ENCODE assay signal across 9 mouse cellular contexts in the genomic region with DNA sequence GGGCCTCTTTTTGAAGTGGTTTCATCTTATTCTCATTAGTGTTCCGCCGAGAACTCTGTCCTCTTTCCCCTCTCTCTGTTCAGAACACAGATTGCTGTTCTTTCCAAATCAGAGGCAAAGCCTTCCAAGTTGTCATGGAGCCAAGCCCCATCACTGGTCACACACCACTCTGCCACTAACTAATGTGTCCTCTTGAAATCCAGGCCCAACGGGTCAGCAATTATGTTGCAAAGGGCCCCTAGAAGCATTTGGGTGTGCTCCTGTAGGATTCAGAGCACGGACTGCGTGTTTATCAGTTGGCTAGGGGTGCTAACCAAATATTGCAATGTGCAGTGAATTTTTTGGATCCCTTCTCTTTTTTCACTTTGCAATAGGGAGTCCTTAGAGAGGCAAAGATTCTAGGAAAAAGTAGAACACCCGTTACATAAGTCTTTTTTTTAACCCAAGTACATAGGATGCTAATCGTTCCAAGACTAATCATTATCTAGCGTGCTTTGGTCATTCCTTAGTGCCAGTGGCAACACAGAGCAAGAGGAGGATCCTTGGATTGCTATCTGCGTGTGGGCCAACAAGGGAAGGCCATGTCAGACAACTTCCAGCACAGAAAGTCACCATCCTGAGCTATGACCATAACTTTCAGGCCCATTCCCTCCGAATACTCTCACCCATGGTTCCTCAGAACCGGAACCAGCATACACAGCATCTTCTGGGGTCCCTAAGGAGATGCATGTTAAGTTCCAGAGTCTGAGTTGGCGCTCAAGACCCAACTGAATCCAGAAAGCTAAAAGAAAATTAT.
DNase-seq lines count a peak whose midpoint lies in the region; ATAC-seq lines count a peak whose summit lies in the region.
"Had no signal": no experiment of that assay in that cellular context is flagged by ENCODE, and none has a peak within 500 bp of the region (broad histone marks: within the 10 kb centered on the region; RNA-seq: fewer than 3 reads in every experiment).

No protein-coding gene starts in this region.

- H3K9ac ChIP-seq in intestine, embryonic 14.5 days (ENCODE audit: low read length), result no peak overlapping the region
- H3K9ac ChIP-seq in intestine, embryonic 16.5 days (ENCODE audit: low read depth, low read length), result no peak overlapping the region
- no peak overlapping the region for H3K9ac ChIP-seq in hindbrain, embryonic 13.5 days

- WGBS in intestine, embryonic 14.5 days, result 91% methylated on average over 12 of the region's 12 CpGs
- WGBS in intestine, embryonic 16.5 days, result 84% methylated on average over 12 of the region's 12 CpGs
- WGBS in hindbrain, embryonic 13.5 days, result 93% methylated on average over 12 of the region's 12 CpGs

- H3K9me3 ChIP-seq in intestine, embryonic 14.5 days (ENCODE audit: control insufficient read depth, low read length), result no peaks in the 10 kb centered on the region
- no peaks in the 10 kb centered on the region for H3K9me3 ChIP-seq in intestine, embryonic 16.5 days (ENCODE audit: control insufficient read depth, low read length)
- no peaks in the 10 kb centered on the region for H3K9me3 ChIP-seq in hindbrain, embryonic 13.5 days

- H3K27me3 ChIP-seq in intestine, embryonic 14.5 days (replicated peaks; ENCODE audit: control insufficient read depth, insufficient read depth, low read length), result no peaks in the 10 kb centered on the region
- no peaks in the 10 kb centered on the region for H3K27me3 ChIP-seq in intestine, embryonic 16.5 days (replicated peaks; ENCODE audit: control insufficient read depth, insufficient read depth, low read length)
- no peaks in the 10 kb centered on the region for H3K27me3 ChIP-seq in hindbrain, embryonic 13.5 days

- H3K4me1 ChIP-seq in intestine, embryonic 14.5 days (replicated peaks; ENCODE audit: control insufficient read depth, insufficient read depth, low read length), result peaks cover 37% of the 10 kb centered on the region; the same call in 1 of the 2 replicates
- H3K4me1 ChIP-seq in intestine, embryonic 16.5 days (ENCODE audit: control insufficient read depth, insufficient read depth, low read length), result 0 out of 2 replicates have a peak, but pooled peaks cover 9% of the 10 kb centered on the region
- H3K4me1 ChIP-seq in hindbrain, embryonic 13.5 days (replicated peaks), result peaks cover 11% of the 10 kb centered on the region; the same call in 1 of the 2 replicates

- peak; percentile 41 for DNase-seq in intestine, embryonic 14.5 days (ENCODE audit: low spot score)
- DNase-seq in fat pad, adult 2 months (ENCODE audit: extremely low read depth, low read depth, low spot score), result peak; percentile 56
- peak; percentile 59 for DNase-seq in kidney, postnatal 10 days
- peak; percentile 74 for DNase-seq in lung, postnatal 25 days (ENCODE audit: low spot score)
- no peak for DNase-seq in spleen, postnatal 4 days (ENCODE audit: low spot score in 2 of 2)
- DNase-seq in c-Kit-positive CD71-positive TER-119-positive erythroid progenitor cells, embryonic 14.5 days (ENCODE audit: low spot score), result no peak

- no peak overlapping the region for H3K4me3 ChIP-seq in intestine, embryonic 14.5 days (ENCODE audit: low read depth, low read length)
- H3K4me3 ChIP-seq in intestine, embryonic 16.5 days (ENCODE audit: low read length), result no peak overlapping the region
- H3K4me3 ChIP-seq in hindbrain, embryonic 13.5 days, result no peak overlapping the region

- no peaks in the 10 kb centered on the region for H3K36me3 ChIP-seq in intestine, embryonic 14.5 days (ENCODE audit: control insufficient read depth, insufficient read depth, low read length)
- no peaks in the 10 kb centered on the region for H3K36me3 ChIP-seq in intestine, embryonic 16.5 days (ENCODE audit: control insufficient read depth, insufficient read depth, low read length)
- H3K36me3 ChIP-seq in hindbrain, embryonic 13.5 days, result no peaks in the 10 kb centered on the region

- no peak overlapping the region for H3K27ac ChIP-seq in intestine, embryonic 14.5 days (ENCODE audit: low read depth)
- H3K27ac ChIP-seq in intestine, embryonic 16.5 days (ENCODE audit: low read length), result no peak overlapping the region
- no peak overlapping the region for H3K27ac ChIP-seq in hindbrain, embryonic 13.5 days
- H3K27ac ChIP-seq: kidney, postnatal 0 days had no signal

- no peak overlapping the region for H3K4me2 ChIP-seq in intestine, embryonic 14.5 days (ENCODE audit: low read length)
- H3K4me2 ChIP-seq in intestine, embryonic 16.5 days (ENCODE audit: low read depth, low read length), result no peak overlapping the region
- H3K4me2 ChIP-seq in hindbrain, embryonic 13.5 days, result no peak overlapping the region

- no peak for ATAC-seq in intestine, embryonic 14.5 days (replicated peaks; ENCODE audit: low FRiP score, low TSS enrichment, low read depth)
- ATAC-seq in intestine, embryonic 16.5 days, result no peak
- ATAC-seq in hindbrain, embryonic 13.5 days (ENCODE audit: low FRiP score), result no peak

Comparison
In these comparisons a context has a peak if more than half of its experiments do, and no peak if none do; other contexts are left out.
1. DNase-seq: peak in intestine, embryonic 14.5 days (single experiment), fat pad, adult 2 months (single experiment), kidney, postnatal 10 days (single experiment) and lung, postnatal 25 days (single experiment); none in spleen, postnatal 4 days (0 of 2) and c-Kit-positive CD71-positive TER-119-positive erythroid progenitor cells, embryonic 14.5 days (single experiment).